Mouse (Mus musculus): ENCODE measurements around the gene Plcb2. TPM values are rescaled to one million over a fixed set of nuclear protein-coding genes. Genes with fewer than 3 reads are reported as not detected.

Gene Plcb2
- total RNA-seq, 2 experiments from 2014 or later, result 1.1 to 1.3 TPM

GRCm38 (mm10) chr2:118662902-118663803, 65.1 kb downstream of the Plcb2 start, which contains the start of gene Pak6:
Gene Pak6, plus strand, starts transcription at chr2:118663303.
- no peak for DNase-seq (ENCODE audit: low spot score in 2 of 2)

GRCm38 (mm10) chr2:118661891-118662290, 66.3 kb downstream of the Plcb2 start:
- no peak for DNase-seq (ENCODE audit: low spot score in 2 of 2)

- DNase-seq (ENCODE audit: low spot score in 2 of 2), result no peak
Observed at GRCm38 (mm10) chr2:118659998-118660452, 68.2 kb downstream of the Plcb2 start.

- DNase-seq (ENCODE audit: low spot score in 2 of 2), result no peak
Observed at GRCm38 (mm10) chr2:118659493-118659892, 68.7 kb downstream of the Plcb2 start.

GRCm38 (mm10) chr2:118659077-118659476, 69.2 kb downstream of the Plcb2 start:
- DNase-seq (ENCODE audit: low spot score in 2 of 2), result no peak

GRCm38 (mm10) chr2:118658457-118658856, 69.8 kb downstream of the Plcb2 start:
- DNase-seq (ENCODE audit: low spot score in 2 of 2), result no peak

Other genes with a start within 250 kb of the Plcb2 start
- 100 to 1,000 TPM; 144 to 148 TPM for gene Srp14, start 248.7 kb downstream of the Plcb2 start, total RNA-seq (2021)
- gene Bmf, start 178.8 kb downstream of the Plcb2 start, total RNA-seq (2021), result 10 to 100 TPM; 20.5 to 22.9 TPM
- 10 to 100 TPM; 21.1 to 23.3 TPM for gene Bub1b, start 130.2 kb downstream of the Plcb2 start, total RNA-seq (2021)
- gene Pak6, start 65.1 kb downstream of the Plcb2 start, total RNA-seq (2021), result under 1 TPM; 0.29 to 0.52 TPM
- under 1 TPM in 1 of 2 experiments, not detected in 1; 0.08 TPM for gene Ankrd63, start 24.5 kb downstream of the Plcb2 start, total RNA-seq (2021)
- gene Inafm2, start 17.3 kb upstream of the Plcb2 start, total RNA-seq (2021), result 10 to 100 TPM in 1 of 2 experiments, 1 to 10 TPM in 1; 9.5 to 11.5 TPM
- gene Ccdc9b, start 34.2 kb upstream of the Plcb2 start, total RNA-seq (2021), result 10 to 100 TPM; 11.0 to 12.8 TPM
- gene Phgr1, start 44.3 kb upstream of the Plcb2 start, total RNA-seq (2021), result not detected
- under 1 TPM; 0.13 to 0.15 TPM for gene Disp2, start 51.3 kb upstream of the Plcb2 start, total RNA-seq (2021)
- 10 to 100 TPM; 18.5 to 23.0 TPM for gene Knstrn, start 85.6 kb upstream of the Plcb2 start, total RNA-seq (2021)
- 10 to 100 TPM; 71.4 to 74.5 TPM for gene Ivd, start 133.5 kb upstream of the Plcb2 start, total RNA-seq (2021)
- gene Bahd1, start 171.9 kb upstream of the Plcb2 start, total RNA-seq (2021), result 10 to 100 TPM; 15.2 to 15.4 TPM
- gene Chst14, start 198.1 kb upstream of the Plcb2 start, total RNA-seq (2021), result 10 to 100 TPM; 19.5 to 19.7 TPM

All from gastrocnemius, postnatal 4 days (tissue).